Mouse (Mus musculus) kidney, adult 2 months (tissue): ENCODE results near the gene Cdh13.

ENCODE experiments used
- CTCF ChIP-seq: fragments of 200-500 bp; conservative IDR thresholded peaks from 2 replicates; pipeline ENCODE4 v1.5.1; 2011; ENCODE audit warnings: low read depth, mild to moderate bottlenecking, control low read depth, low read length, moderate library complexity, mixed read lengths; ENCODE audit not compliant: insufficient read depth, insufficient read length
- POLR2A ChIP-seq: fragments of 200-500 bp; IDR thresholded peaks from one replicate; pipeline ENCODE4 v1.6.1; 2011; ENCODE audit warnings: low read depth, low read length, control low read depth

DNA sequence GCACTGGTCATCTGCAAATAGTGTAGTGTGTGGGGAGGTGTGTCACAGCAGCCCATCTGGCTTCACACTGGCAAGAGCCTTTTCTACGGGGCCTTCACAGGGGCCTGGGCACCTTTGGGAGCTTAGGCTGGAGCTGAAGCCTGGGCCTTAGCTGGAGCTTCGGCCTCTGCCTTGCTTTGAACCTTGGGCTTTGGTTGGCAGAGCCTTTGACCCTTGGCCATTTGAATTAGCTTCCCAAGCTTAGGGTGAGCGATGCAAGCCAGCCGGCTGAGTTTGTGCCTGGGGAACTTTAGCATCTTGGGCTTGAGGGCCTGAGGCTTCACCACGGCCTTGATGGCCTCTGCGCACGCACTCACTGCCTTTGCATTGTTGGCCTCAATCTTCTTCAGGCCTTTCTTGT lies 98.1 kb downstream of the Cdh13 start:
- TF ChIP-seq CTCF (no peak), POLR2A (no peak)
